Mouse (Mus musculus) C2C12 (cell line): ENCODE results near the gene Cd68. TPM values are rescaled to one million over a fixed set of nuclear protein-coding genes. Genes with fewer than 3 reads are reported as not detected.

ENCODE experiments used
- H3K27me3 ChIP-seq: one replicate; pipeline ENCODE4 v1.6.1; 2011; ENCODE audit not compliant: control insufficient read depth, insufficient read depth, insufficient read length
- H3K36me3 ChIP-seq: one replicate; pipeline ENCODE4 v1.6.1; 2011; ENCODE audit not compliant: control insufficient read depth, insufficient read depth
- H3K4me3 ChIP-seq: one replicate; pipeline ENCODE4 v1.5.1; 2011; ENCODE audit warnings: mild to moderate bottlenecking, control low read depth; ENCODE audit not compliant: poor library complexity, insufficient read depth, severe bottlenecking
- H3K79me2 ChIP-seq: one replicate; pipeline ENCODE4 v1.6.1; 2011; ENCODE audit not compliant: control insufficient read depth, insufficient read depth
- H3K79me3 ChIP-seq: one replicate; pipeline ENCODE4 v1.6.1; 2011; ENCODE audit warnings: low read depth, control low read depth
- H3ac ChIP-seq: one replicate; pipeline ENCODE3; 2011; ENCODE audit warnings: low read depth; ENCODE audit not compliant: control insufficient read depth, insufficient read length
- CEBPB ChIP-seq: IDR thresholded peaks from one replicate; pipeline ENCODE4 v1.6.1; 2011; ENCODE audit warnings: low read depth, mild to moderate bottlenecking, control low read depth, moderate library complexity
- CTCF ChIP-seq: IDR thresholded peaks from one replicate; pipeline ENCODE4 v1.5.1; 2011; ENCODE audit not compliant: control insufficient read depth, insufficient read depth, insufficient read length
- FOSL1 ChIP-seq: IDR thresholded peaks from one replicate; pipeline ENCODE4 v1.8.0; 2011; ENCODE audit warnings: mild to moderate bottlenecking, low read length; ENCODE audit not compliant: poor library complexity, insufficient read depth, severe bottlenecking
- MAX ChIP-seq: IDR thresholded peaks from one replicate; pipeline ENCODE4 v1.6.1; 2011; ENCODE audit warnings: mild to moderate bottlenecking, control low read depth
- MYOD1 ChIP-seq: IDR thresholded peaks from one replicate; pipeline ENCODE4 v1.6.1; 2011; ENCODE audit warnings: low read depth; ENCODE audit not compliant: control insufficient read depth, insufficient read length
- MYOG ChIP-seq: IDR thresholded peaks from one replicate; pipeline ENCODE4 v1.6.1; 2011; ENCODE audit not compliant: control insufficient read depth, insufficient read length; ENCODE audit errors: extremely low read depth
- USF1 ChIP-seq: IDR thresholded peaks from one replicate; pipeline ENCODE4 v1.6.1; 2011; ENCODE audit warnings: low read depth, mild to moderate bottlenecking, control low read depth, moderate library complexity
- polyA plus RNA-seq: library from polyadenylated mRNA; unstranded; fragments of >200 nt; fragmentation: generic; extraction: Trizol; gene quantifications from one replicate; pipeline ENCODE4 v1.2.1, GENCODE M21; 2012; ENCODE audit warnings: missing spikeins

Gene Cd68
- polyA plus RNA-seq, 1 experiment = 1.5 TPM

DNA sequence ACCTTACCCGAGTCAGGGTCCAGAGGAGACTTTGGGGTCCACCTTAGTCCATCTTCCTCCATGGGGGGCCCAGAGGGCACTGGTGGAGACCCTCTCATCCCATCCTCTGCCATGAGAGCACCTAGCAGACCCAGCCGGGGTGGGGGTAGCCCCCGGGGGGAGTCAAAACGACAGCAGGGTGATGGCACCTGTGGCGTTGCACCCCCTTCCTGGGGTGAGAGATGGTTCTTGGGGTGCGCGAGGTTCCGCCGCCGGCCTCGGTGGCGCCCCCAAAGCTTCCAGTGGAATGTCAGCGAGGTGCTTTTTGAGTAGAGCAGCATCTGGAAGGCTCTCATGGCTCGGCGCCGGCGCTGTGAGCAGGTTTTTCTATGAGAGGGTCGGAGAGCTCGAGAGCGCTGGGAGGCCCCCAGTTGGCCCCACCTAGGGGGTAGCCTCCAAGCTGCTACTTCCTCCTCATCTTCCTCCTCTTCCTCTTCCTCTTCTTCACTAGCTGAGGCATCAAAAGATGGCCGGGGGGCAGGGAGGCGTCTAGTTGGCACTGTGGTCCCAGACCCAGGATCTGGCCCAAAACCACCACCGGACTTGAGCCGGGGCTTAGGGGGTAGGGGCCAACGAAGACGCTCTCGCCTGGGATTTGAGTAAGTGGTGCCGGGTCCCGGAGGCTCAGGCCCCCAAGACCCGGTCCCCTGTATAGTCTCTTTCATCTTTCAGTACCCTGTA, 14.3 kb upstream of the Cd68 start:
- H3K4me3 ChIP-seq = peak overlapping the region; percentile 99
- peak overlapping the region; percentile 45 for H3ac ChIP-seq
- no peaks in the 10 kb centered on the region for H3K27me3 ChIP-seq
- peaks cover 72% of the 10 kb centered on the region for H3K79me2 ChIP-seq
- TF ChIP-seq USF1 = no peak
- TF ChIP-seq MYOG = no peak
- TF ChIP-seq CEBPB = no peak
- no peak for TF ChIP-seq CTCF
- no peak for TF ChIP-seq MYOD1
- TF ChIP-seq MAX = no peak
- no peak for TF ChIP-seq FOSL1
- peaks cover 42% of the 10 kb centered on the region for H3K36me3 ChIP-seq
- peaks cover 29% of the 10 kb centered on the region for H3K79me3 ChIP-seq

DNA sequence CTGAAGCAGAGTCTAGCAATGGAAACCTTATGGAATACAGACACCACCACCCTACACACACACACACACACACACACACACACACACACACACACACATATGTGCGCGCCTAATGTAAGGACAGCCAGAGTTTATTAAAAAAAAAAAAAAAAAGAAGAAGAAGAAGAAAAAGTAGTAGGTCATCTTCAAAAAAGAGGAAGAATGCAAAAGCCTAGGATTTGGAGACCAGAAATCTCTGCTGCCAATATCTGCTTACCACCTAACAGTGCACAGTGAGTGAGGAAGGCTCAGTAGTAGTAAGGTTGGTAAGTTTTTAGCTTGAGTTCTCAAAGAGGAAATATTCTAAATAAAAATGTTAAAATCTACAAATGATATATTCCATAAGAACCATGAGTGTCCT, 13.2 kb upstream of the Cd68 start:
- Histone ChIP-seq H3K79me2 (peaks cover 79% of the 10 kb centered on the region), H3K27me3 (no peaks in the 10 kb centered on the region), H3K79me3 (peaks cover 31% of the 10 kb centered on the region), H3K4me3 (no peak overlapping the region), H3ac (no peak overlapping the region), H3K36me3 (peaks cover 53% of the 10 kb centered on the region)
- no peak for TF ChIP-seq MYOD1
- no peak for TF ChIP-seq CEBPB
- no peak for TF ChIP-seq USF1
- TF ChIP-seq MAX = no peak
- TF ChIP-seq MYOG = no peak
- TF ChIP-seq CTCF = no peak
- TF ChIP-seq FOSL1 = no peak

DNA sequence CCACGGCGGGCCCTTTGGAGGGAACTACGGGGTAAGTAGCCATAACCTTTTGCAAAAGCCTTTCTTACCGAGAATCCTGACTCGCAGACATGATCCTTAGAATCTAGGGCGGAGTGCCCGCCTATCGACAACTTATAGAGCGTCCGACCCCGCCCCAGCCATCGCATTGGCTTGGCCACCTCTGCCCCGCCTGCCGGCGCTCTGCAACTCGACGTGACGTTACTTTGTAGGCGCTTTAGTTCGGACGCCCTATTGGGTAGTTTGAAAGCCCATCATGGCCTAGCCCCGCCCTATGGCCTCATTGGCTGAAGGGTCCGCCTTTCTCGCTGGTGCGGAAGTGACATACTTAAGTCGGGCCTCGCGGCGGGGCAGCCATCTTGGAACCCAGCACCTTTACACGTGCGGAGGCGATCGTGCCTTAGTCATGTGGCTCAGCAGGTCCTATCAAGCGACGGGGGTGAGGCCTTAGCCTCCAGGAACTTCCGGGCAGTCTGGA, 6.3 kb upstream of the Cd68 start, which contains the start of gene Eif4a1:
Gene Eif4a1 (minus strand): TSS at position 213 of the 496 bp plus-strand sequence.
- peaks cover 74% of the 10 kb centered on the region for H3K79me2 ChIP-seq
- no peaks in the 10 kb centered on the region for H3K27me3 ChIP-seq
- peak; percentile 94 for TF ChIP-seq USF1
- TF ChIP-seq FOSL1 = no peak
- TF ChIP-seq MAX = peak; percentile 99
- peaks cover 79% of the 10 kb centered on the region for H3K36me3 ChIP-seq
- H3ac ChIP-seq = peak within 1 kb of the TSS; percentile 99
- peak within 1 kb of the TSS; percentile 100 for H3K4me3 ChIP-seq
- H3K79me3 ChIP-seq = peaks cover 48% of the 10 kb centered on the region

DNA sequence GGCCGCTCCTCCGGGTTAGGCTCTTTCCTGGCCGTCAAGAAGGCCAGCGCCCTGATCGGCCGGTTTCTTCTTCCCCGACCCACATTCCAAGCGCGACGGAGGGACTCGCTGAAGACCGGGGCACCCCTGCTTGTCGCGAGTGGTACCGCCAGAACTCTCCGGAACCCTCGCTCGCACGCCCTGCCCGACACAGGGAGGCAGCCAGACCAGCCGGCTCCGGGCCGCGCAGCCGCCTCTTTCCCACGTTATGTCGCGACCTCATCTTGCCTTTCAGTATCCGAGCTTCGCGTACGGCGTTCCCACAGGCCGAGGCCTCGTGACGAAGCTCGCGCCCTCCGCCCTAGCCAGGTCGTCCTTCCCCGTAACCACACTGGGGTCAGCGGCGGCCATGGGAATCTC, 5.8 kb upstream of the Cd68 start:
- peak overlapping the region; percentile 99 for H3ac ChIP-seq
- TF ChIP-seq CEBPB = no peak
- no peak for TF ChIP-seq FOSL1
- TF ChIP-seq MYOG = no peak
- no peak for TF ChIP-seq CTCF
- TF ChIP-seq MAX = no peak
- TF ChIP-seq MYOD1 = no peak
- TF ChIP-seq USF1 = no peak
- H3K36me3 ChIP-seq = peaks cover 77% of the 10 kb centered on the region
- peaks cover 69% of the 10 kb centered on the region for H3K79me2 ChIP-seq
- peak overlapping the region; percentile 100 for H3K4me3 ChIP-seq
- H3K79me3 ChIP-seq = peaks cover 47% of the 10 kb centered on the region
- no peaks in the 10 kb centered on the region for H3K27me3 ChIP-seq

DNA sequence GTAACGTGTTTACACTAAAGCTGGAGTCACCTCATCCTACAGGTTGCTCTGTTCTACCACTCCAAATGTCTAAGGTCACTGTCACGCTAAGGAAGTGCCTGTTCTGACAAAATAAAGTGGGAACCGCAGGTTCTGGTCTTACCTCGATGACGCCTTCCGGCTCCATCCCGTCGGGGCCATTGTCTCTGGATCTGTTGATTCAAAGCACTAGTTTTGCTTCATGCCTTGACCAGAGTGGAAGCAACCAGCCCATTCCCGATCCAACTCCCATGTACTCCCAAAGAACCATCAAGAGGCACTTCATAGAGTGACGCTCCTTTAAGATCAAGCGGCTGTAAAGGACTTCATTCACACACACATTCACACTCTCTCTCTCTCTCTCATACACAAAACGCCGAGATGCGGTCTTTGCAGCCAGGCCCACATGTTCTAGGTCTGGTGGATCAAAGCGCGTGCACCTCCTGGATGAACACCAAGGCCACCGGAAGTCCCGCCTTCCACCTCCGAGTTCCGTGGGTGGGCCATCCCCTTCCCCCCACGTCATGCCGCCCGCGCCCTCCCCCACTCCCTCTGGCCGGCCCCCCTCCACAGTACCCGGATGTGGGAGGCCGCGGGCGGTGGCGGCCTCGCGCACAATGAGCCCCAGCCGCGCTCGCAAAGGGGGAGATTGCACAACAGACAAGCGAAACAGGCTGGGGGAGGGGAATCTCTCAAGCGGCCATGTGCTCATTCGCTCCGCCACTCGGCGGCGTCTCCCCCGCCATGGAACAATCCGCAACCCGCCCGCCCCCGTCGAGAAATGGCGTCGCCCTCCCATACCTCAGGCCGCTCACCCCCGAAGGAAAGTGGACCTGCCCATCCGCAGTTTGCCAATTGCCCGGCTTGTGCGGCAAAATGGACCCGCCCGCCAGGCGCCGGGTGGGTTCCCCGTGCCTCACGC, 5.1 kb upstream of the Cd68 start:
- peaks cover 77% of the 10 kb centered on the region for H3K36me3 ChIP-seq
- H3ac ChIP-seq = peak overlapping the region; percentile 99
- peak overlapping the region; percentile 100 for H3K4me3 ChIP-seq
- H3K79me2 ChIP-seq = peaks cover 62% of the 10 kb centered on the region
- TF ChIP-seq CTCF (no peak), MYOD1 (no peak), CEBPB (peak; percentile 96), MAX (peak; percentile 76), FOSL1 (no peak), USF1 (no peak), MYOG (no peak)
- H3K79me3 ChIP-seq = peaks cover 45% of the 10 kb centered on the region
- H3K27me3 ChIP-seq = no peaks in the 10 kb centered on the region
